In the genomic region with DNA sequence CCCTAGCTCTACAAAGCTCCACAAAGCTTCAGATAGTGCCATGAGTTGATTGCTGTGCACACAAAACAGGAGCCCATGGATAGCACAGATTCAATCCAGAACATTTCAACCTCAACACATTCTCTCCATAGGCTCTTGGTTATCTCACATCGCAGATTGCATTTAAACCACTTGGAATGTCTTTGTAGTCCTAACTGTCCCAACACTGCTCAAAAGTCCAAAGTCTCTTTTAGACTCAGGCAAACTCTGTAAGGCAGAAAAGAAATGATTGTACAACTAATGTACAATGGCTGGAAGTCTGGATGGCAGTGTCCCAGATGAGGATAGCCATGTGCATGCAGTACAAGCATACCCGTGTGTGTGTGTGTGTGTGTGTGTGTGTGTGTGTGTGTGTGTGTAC, we compare ENCODE assay signal across 16 mouse cellular contexts.
"Had no signal": no experiment of that assay in that cellular context is flagged by ENCODE, and none has a peak within 500 bp of the region (broad histone marks: within the 10 kb centered on the region; RNA-seq: fewer than 3 reads in every experiment).

No protein-coding gene starts in this region.

- DNase-seq: retina, postnatal 1 day; right cerebral cortex, adult 18-20 months; right cerebral cortex, postnatal 14 days; right cerebral cortex, postnatal 25 days; right cerebral cortex, postnatal 4 days; spleen, adult 18-20 months; thymus, adult 18-20 months; thymus, adult 2 months; thymus, postnatal 14 days; thymus, postnatal 25 days; thymus, postnatal 36 days; thymus, postnatal 4 days had no signal

- H3K36me3 ChIP-seq: neural tube, embryonic 12.5 days; neural tube, embryonic 13.5 days; neural tube, embryonic 15.5 days; stomach, embryonic 15.5 days had no signal

- H3K9ac ChIP-seq: neural tube, embryonic 12.5 days; neural tube, embryonic 13.5 days; neural tube, embryonic 15.5 days; stomach, embryonic 15.5 days had no signal

- H3K27me3 ChIP-seq: neural tube, embryonic 12.5 days; neural tube, embryonic 13.5 days; neural tube, embryonic 15.5 days; stomach, embryonic 15.5 days had no signal

- H3K27ac ChIP-seq: neural tube, embryonic 12.5 days; neural tube, embryonic 13.5 days; neural tube, embryonic 15.5 days; stomach, embryonic 15.5 days had no signal

- H3K4me1 ChIP-seq: stomach, embryonic 15.5 days had no signal

- H3K4me3 ChIP-seq: neural tube, embryonic 12.5 days; neural tube, embryonic 13.5 days; neural tube, embryonic 15.5 days; stomach, embryonic 15.5 days had no signal

- H3K4me2 ChIP-seq: neural tube, embryonic 12.5 days; neural tube, embryonic 13.5 days; neural tube, embryonic 15.5 days; stomach, embryonic 15.5 days had no signal

- H3K9me3 ChIP-seq: neural tube, embryonic 12.5 days; neural tube, embryonic 13.5 days; neural tube, embryonic 15.5 days; stomach, embryonic 15.5 days had no signal
